Mouse (Mus musculus) lung, adult 18-20 months (tissue): ENCODE measurements around the gene Pgk1.

ENCODE experiments used
- DNase-seq, 2 experiments: peaks; one replicate each; pipeline ENCODE4 v3.0.0; 2022; ENCODE audit warnings: mixed read lengths in 2 of 2

Gene Pgk1

DNA sequence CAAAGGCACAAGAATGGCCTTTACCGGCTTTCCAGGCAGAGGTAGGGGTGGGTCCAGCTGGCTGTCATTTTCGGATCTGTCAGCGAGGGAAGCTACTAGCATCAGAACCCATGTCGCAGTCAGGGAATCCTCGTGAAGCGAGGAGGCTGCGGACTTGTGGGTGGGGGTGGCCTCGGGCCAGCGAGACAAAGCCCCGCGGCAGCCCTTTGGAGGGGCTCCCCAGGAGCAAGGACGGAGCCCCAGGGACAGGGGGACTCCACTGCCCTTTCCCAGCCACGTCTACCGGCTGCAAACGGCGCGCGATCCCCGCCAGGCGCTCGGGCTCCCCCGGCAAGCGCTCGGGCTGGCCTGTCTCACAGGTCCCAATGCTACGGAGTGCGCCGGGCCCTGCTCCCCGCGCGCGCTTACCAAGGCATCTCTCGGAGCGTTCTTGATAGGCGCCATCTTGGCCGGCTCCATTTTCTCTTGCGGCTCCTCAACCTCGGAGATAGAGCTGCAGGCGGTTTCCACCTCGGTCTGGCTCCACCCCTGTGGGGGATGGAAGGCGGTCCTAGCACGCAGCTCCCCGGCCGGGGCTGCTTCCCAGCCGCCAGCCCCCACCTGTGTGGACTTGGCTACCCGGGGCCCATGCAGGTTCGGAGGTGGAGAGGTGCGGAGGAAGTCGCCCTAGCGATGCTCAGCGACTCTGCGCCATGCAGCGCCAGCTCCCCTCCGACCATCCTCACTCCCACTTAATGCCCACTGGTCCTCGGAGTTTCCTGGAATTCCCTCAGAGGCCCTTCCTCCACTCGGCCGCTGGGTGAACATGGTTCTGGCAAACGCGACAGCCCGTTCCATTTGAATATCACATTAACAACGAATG lies 32.5 kb downstream of the Pgk1 start:
- DNase-seq, result peak; percentile 70 to 77

DNA sequence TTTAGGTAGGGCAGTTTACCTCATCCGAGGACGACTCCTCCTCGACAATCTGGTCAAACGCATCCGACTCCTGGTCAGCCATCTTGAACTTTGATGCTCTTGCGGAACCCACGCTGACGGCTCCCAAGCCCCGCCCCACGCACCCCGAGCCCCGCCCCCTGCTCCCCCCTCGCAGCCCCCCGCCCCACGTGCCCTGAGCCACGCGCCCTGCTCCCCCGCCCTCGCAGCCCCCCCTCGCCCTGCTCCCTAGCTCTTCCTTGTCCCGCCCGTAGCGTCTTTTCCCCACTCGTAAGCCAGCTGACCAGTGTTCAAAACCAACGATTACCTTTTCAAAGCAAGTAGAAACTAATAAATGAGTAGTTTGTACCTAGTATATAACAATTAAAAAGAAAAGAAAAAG lies 34.2 kb downstream of the Pgk1 start, which contains the start of gene Taf9b:
Taf9b (minus strand) TSS at position 101 of the 400 bp plus-strand sequence.
- DNase-seq, result no peak
